In the genomic region with DNA sequence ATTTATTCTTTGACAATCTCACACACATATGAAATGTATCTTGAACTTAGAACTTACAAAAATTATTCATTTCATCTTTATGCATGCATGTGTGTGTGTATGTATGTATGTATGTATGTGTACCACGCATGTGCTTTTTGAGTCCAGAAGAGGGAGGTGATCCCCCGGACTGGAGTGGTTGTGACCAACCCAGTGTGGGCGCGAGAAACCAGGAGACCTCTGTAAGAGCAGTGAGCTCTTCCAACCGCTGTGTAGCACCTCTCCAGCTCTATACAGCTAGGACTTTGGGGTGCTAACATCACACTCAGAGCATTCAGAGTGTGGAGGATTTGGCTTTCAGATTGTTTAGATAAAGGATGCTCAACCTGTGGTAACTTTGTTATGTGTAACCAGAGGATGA, we compare ENCODE assay signal across 20 mouse cellular contexts. TPM values are rescaled to one million over a fixed set of nuclear protein-coding genes. Genes with fewer than 3 reads are reported as not detected.
DNase-seq lines count a peak whose midpoint lies in the region; ATAC-seq and TF ChIP-seq lines count a peak whose summit lies in the region.
"Had no signal": no experiment of that assay in that cellular context is flagged by ENCODE, and none has a peak within 500 bp of the region (broad histone marks: within the 10 kb centered on the region; RNA-seq: fewer than 3 reads in every experiment).

No protein-coding gene starts in this region.

- H3K4me1 ChIP-seq in intestine, embryonic 14.5 days (replicated peaks; ENCODE audit: control insufficient read depth, insufficient read depth, low read length): peaks cover 6% of the 10 kb centered on the region; the same call in 1 of the 2 replicates
- peaks cover 10% of the 10 kb centered on the region for H3K4me1 ChIP-seq in intestine, embryonic 16.5 days (ENCODE audit: control insufficient read depth, insufficient read depth, low read length)
- H3K4me1 ChIP-seq in liver, embryonic 13.5 days (replicated peaks): peaks cover 36% of the 10 kb centered on the region
- H3K4me1 ChIP-seq in liver, postnatal 0 days (ENCODE audit: insufficient read depth): peaks cover 7% of the 10 kb centered on the region; the same call in 1 of the 2 replicates
- no peaks in the 10 kb centered on the region for H3K4me1 ChIP-seq in lung, postnatal 0 days (ENCODE audit: insufficient read depth, low read depth, low read length)
- no peaks in the 10 kb centered on the region for H3K4me1 ChIP-seq in hindbrain, embryonic 10.5 days (replicated peaks)
- H3K4me1 ChIP-seq: forebrain, embryonic 15.5 days; hindbrain, embryonic 12.5 days had no signal

- H3K4me3 ChIP-seq in intestine, embryonic 14.5 days (ENCODE audit: low read depth, low read length): no peak overlapping the region
- no peak overlapping the region for H3K4me3 ChIP-seq in intestine, embryonic 16.5 days (ENCODE audit: low read length)
- H3K4me3 ChIP-seq in liver, embryonic 13.5 days (replicated peaks): no peak overlapping the region
- no peak overlapping the region for H3K4me3 ChIP-seq in liver, postnatal 0 days (ENCODE audit: low read depth, low read length)
- H3K4me3 ChIP-seq in lung, postnatal 0 days (ENCODE audit: low read depth, low read length): no peak overlapping the region
- no peak overlapping the region for H3K4me3 ChIP-seq in hindbrain, embryonic 10.5 days
- H3K4me3 ChIP-seq: embryonic facial prominence, embryonic 12.5 days; forebrain, embryonic 15.5 days; heart, embryonic 13.5 days; hindbrain, embryonic 12.5 days had no signal

- no peak for TF ChIP-seq EP300 in liver, postnatal 0 days (IDR thresholded peaks at IDR 0.05; ENCODE audit: low read depth)
- TF ChIP-seq EP300 in lung, postnatal 0 days (IDR thresholded peaks at IDR 0.05): no peak

- no peaks in the 10 kb centered on the region for H3K27me3 ChIP-seq in intestine, embryonic 14.5 days (replicated peaks; ENCODE audit: control insufficient read depth, insufficient read depth, low read length)
- H3K27me3 ChIP-seq in intestine, embryonic 16.5 days (replicated peaks; ENCODE audit: control insufficient read depth, insufficient read depth, low read length): no peaks in the 10 kb centered on the region
- no peaks in the 10 kb centered on the region for H3K27me3 ChIP-seq in liver, embryonic 13.5 days
- H3K27me3 ChIP-seq in liver, postnatal 0 days (ENCODE audit: insufficient read depth, low read length): no peaks in the 10 kb centered on the region
- H3K27me3 ChIP-seq in lung, postnatal 0 days (replicated peaks; ENCODE audit: insufficient read depth, low read length): no peaks in the 10 kb centered on the region
- no peaks in the 10 kb centered on the region for H3K27me3 ChIP-seq in hindbrain, embryonic 10.5 days (ENCODE audit: insufficient read depth, poor library complexity, severe bottlenecking)
- H3K27me3 ChIP-seq: embryonic facial prominence, embryonic 12.5 days; forebrain, embryonic 15.5 days; heart, embryonic 13.5 days; hindbrain, embryonic 12.5 days had no signal

- H3K9ac ChIP-seq in intestine, embryonic 14.5 days (ENCODE audit: low read length): no peak overlapping the region
- no peak overlapping the region for H3K9ac ChIP-seq in intestine, embryonic 16.5 days (ENCODE audit: low read depth, low read length)
- H3K9ac ChIP-seq in liver, embryonic 13.5 days: no peak overlapping the region
- H3K9ac ChIP-seq in liver, postnatal 0 days (replicated peaks): no peak overlapping the region
- H3K9ac ChIP-seq in lung, postnatal 0 days (replicated peaks; ENCODE audit: low read depth): no peak overlapping the region
- H3K9ac ChIP-seq: embryonic facial prominence, embryonic 12.5 days; forebrain, embryonic 15.5 days; heart, embryonic 13.5 days; hindbrain, embryonic 12.5 days had no signal

- no peak for TF ChIP-seq CTCF in liver, postnatal 0 days (IDR thresholded peaks at IDR 0.05; ENCODE audit: low read depth)
- no peak for TF ChIP-seq CTCF in lung, postnatal 0 days (IDR thresholded peaks at IDR 0.05)

- H3K9me3 ChIP-seq in intestine, embryonic 14.5 days (ENCODE audit: control insufficient read depth, low read length): no peaks in the 10 kb centered on the region
- no peaks in the 10 kb centered on the region for H3K9me3 ChIP-seq in intestine, embryonic 16.5 days (ENCODE audit: control insufficient read depth, low read length)
- H3K9me3 ChIP-seq in liver, embryonic 13.5 days (replicated peaks): no peaks in the 10 kb centered on the region
- no peaks in the 10 kb centered on the region for H3K9me3 ChIP-seq in liver, postnatal 0 days (ENCODE audit: low read length)
- no peaks in the 10 kb centered on the region for H3K9me3 ChIP-seq in lung, postnatal 0 days (ENCODE audit: low read length)
- no peaks in the 10 kb centered on the region for H3K9me3 ChIP-seq in hindbrain, embryonic 10.5 days
- H3K9me3 ChIP-seq: embryonic facial prominence, embryonic 12.5 days; forebrain, embryonic 15.5 days; G1E; heart, embryonic 13.5 days; hindbrain, embryonic 12.5 days had no signal

- H3K36me3 ChIP-seq in intestine, embryonic 14.5 days (ENCODE audit: control insufficient read depth, insufficient read depth, low read length): no peaks in the 10 kb centered on the region
- no peaks in the 10 kb centered on the region for H3K36me3 ChIP-seq in intestine, embryonic 16.5 days (ENCODE audit: control insufficient read depth, insufficient read depth, low read length)
- no peaks in the 10 kb centered on the region for H3K36me3 ChIP-seq in liver, embryonic 13.5 days
- no peaks in the 10 kb centered on the region for H3K36me3 ChIP-seq in liver, postnatal 0 days (replicated peaks; ENCODE audit: insufficient read depth, low read length)
- no peaks in the 10 kb centered on the region for H3K36me3 ChIP-seq in lung, postnatal 0 days (ENCODE audit: insufficient read depth, low read length)
- peaks cover 8% of the 10 kb centered on the region; the same call in 1 of the 2 replicates for H3K36me3 ChIP-seq in hindbrain, embryonic 10.5 days
- H3K36me3 ChIP-seq: embryonic facial prominence, embryonic 12.5 days; forebrain, embryonic 15.5 days; heart, embryonic 13.5 days; hindbrain, embryonic 12.5 days had no signal

- no peak overlapping the region for H3K27ac ChIP-seq in intestine, embryonic 14.5 days (ENCODE audit: low read depth)
- no peak overlapping the region for H3K27ac ChIP-seq in intestine, embryonic 16.5 days (ENCODE audit: low read length)
- H3K27ac ChIP-seq in liver, embryonic 13.5 days: no peak overlapping the region
- no peak overlapping the region for H3K27ac ChIP-seq in liver, postnatal 0 days (ENCODE audit: low read depth)
- 0 out of 2 replicates have a peak overlapping the region, but pooled peaks have one; percentile 11 for H3K27ac ChIP-seq in lung, postnatal 0 days (ENCODE audit: low read length)
- no peak overlapping the region for H3K27ac ChIP-seq in hindbrain, embryonic 10.5 days
- H3K27ac ChIP-seq: embryonic facial prominence, embryonic 12.5 days; forebrain, embryonic 15.5 days; heart, embryonic 13.5 days; hindbrain, embryonic 12.5 days had no signal

- ATAC-seq in intestine, embryonic 14.5 days (replicated peaks; ENCODE audit: low FRiP score, low TSS enrichment, low read depth): no peak
- ATAC-seq in intestine, embryonic 16.5 days: no peak
- peak; percentile 26; the same call in 1 of the 2 replicates for ATAC-seq in liver, embryonic 13.5 days (ENCODE audit: low read depth)
- ATAC-seq in liver, postnatal 0 days: no peak
- ATAC-seq in lung, postnatal 0 days: no peak
- ATAC-seq: forebrain, embryonic 15.5 days had no signal

- peak; percentile 29 for DNase-seq in intestine, embryonic 14.5 days (ENCODE audit: low spot score)
- no peak for DNase-seq in liver, embryonic 13.5 days
- no peak for DNase-seq in liver, postnatal 0 days
- DNase-seq in lung, postnatal 0 days (ENCODE audit: low spot score): no peak
- no peak for DNase-seq in lung, postnatal 10 days
- no peak for DNase-seq in left cerebral cortex, adult 8-10 months (ENCODE audit: low spot score in 2 of 2)
- no peak for DNase-seq in hindbrain, embryonic 10.5 days (ENCODE audit: low spot score)
- DNase-seq: adrenal gland, adult 8-10 months; adrenal gland, postnatal 36 days; cerebellum, postnatal 25 days; gastrocnemius, postnatal 36 days; heart, adult 11 months; heart, postnatal 36 days had no signal

- WGBS in intestine, embryonic 14.5 days: 95% methylated on average over 5 of the region's 5 CpGs
- 95% methylated on average over 5 of the region's 5 CpGs for WGBS in intestine, embryonic 16.5 days
- WGBS in liver, embryonic 13.5 days (ENCODE audit: insufficient replicate concordance): 87% methylated on average over 5 of the region's 5 CpGs
- WGBS in liver, postnatal 0 days (ENCODE audit: insufficient replicate concordance): 78% methylated on average over 5 of the region's 5 CpGs
- WGBS in lung, postnatal 0 days: 59% methylated on average over 5 of the region's 5 CpGs
- 97% methylated on average over 5 of the region's 5 CpGs for whole genome bisulfite sequencing in hindbrain, embryonic 10.5 days

- H3K4me2 ChIP-seq in intestine, embryonic 14.5 days (ENCODE audit: low read length): no peak overlapping the region
- H3K4me2 ChIP-seq in intestine, embryonic 16.5 days (ENCODE audit: low read depth, low read length): no peak overlapping the region
- no peak overlapping the region for H3K4me2 ChIP-seq in liver, embryonic 13.5 days
- no peak overlapping the region for H3K4me2 ChIP-seq in liver, postnatal 0 days (ENCODE audit: low read depth, low read length)
- H3K4me2 ChIP-seq in lung, postnatal 0 days (replicated peaks; ENCODE audit: low read depth, low read length): no peak overlapping the region; the same call in 1 of the 2 replicates
- H3K4me2 ChIP-seq: embryonic facial prominence, embryonic 12.5 days; forebrain, embryonic 15.5 days; heart, embryonic 13.5 days; hindbrain, embryonic 12.5 days had no signal

RNA-seq across cellular contexts. Expression of a gene that starts 9.9 kb away (rescaled TPM):
- 24.4 and 25.6 TPM in 2 replicates for polyA plus RNA-seq in intestine, embryonic 14.5 days (2014; fragmentation: Nextera tagmentation; extraction: Ambion mirVana)
- 17.3 and 19.1 TPM in 2 replicates for polyA plus RNA-seq in intestine, embryonic 16.5 days (2015; fragmentation: Nextera tagmentation; extraction: Ambion mirVana)
- 5.8 and 6.3 TPM in 2 replicates for polyA plus RNA-seq in liver, embryonic 13.5 days (2015; fragmentation: Nextera tagmentation; extraction: Ambion mirVana)
- 6.8 and 7.7 TPM in 2 replicates for polyA plus RNA-seq in liver, postnatal 0 days (2015; fragmentation: Nextera tagmentation; extraction: Ambion mirVana)
- polyA plus RNA-seq in lung, postnatal 0 days (2015; fragmentation: Nextera tagmentation; extraction: Ambion mirVana): 14.8 and 18.0 TPM in 2 replicates
- 100 to 1,000 TPM; 223 to 274 (median 244) TPM for total RNA-seq in left cerebral cortex, adult 8-10 months (2022)
- 14.7 and 17.2 TPM in 2 replicates for polyA plus RNA-seq in hindbrain, embryonic 10.5 days (2016; fragmentation: Nextera tagmentation; extraction: Ambion mirVana)

RNA-seq across cellular contexts. Expression of a gene that starts 10.1 kb away (rescaled TPM):
- 0.51 and 0.62 TPM in 2 replicates for polyA plus RNA-seq in intestine, embryonic 14.5 days (2014; fragmentation: Nextera tagmentation; extraction: Ambion mirVana)
- polyA plus RNA-seq in intestine, embryonic 16.5 days (2015; fragmentation: Nextera tagmentation; extraction: Ambion mirVana): 0.76 and 1.1 TPM in 2 replicates
- 0.20 and 0.25 TPM in 2 replicates for polyA plus RNA-seq in liver, embryonic 13.5 days (2015; fragmentation: Nextera tagmentation; extraction: Ambion mirVana)
- polyA plus RNA-seq in liver, postnatal 0 days (2015; fragmentation: Nextera tagmentation; extraction: Ambion mirVana): 0.58 and 0.75 TPM in 2 replicates
- 0.68 and 1.6 TPM in 2 replicates for polyA plus RNA-seq in lung, postnatal 0 days (2015; fragmentation: Nextera tagmentation; extraction: Ambion mirVana)
- 10 to 100 TPM; 12.4 to 16.4 (median 14.4) TPM for total RNA-seq in left cerebral cortex, adult 8-10 months (2022)
- polyA plus RNA-seq in hindbrain, embryonic 10.5 days (2016; fragmentation: Nextera tagmentation; extraction: Ambion mirVana): 1.2 TPM in 2 replicates
- total RNA-seq: gastrocnemius, adult 8-10 months had no signal
- polyA plus RNA-seq: G1E had no signal
